Mouse (Mus musculus): Measurements from ENCODE around the gene Elp5.

DNA sequence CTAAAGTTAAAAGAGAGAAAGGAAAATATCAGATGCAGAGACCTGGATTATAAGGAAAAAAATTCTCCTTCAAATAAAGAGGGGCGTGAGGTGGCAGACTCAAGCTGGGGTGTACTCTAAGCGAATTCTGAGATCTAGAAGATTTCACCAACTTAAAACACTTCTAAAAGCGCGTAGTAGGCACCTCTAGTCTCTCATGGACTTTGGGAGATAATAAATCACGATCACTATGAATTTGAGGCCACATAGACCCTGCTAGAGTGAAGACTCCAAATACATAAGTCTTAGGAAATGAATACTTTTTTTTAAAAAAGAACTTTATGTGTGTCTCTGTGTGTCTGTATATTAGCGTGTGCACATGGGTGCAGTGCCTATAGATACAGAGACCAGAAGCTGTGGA, 33.4 kb upstream of the Elp5 start:
- TF ChIP-seq UBTF (IDR thresholded peaks at IDR 0.05; ENCODE audit: low read depth, low read length) (no peak), CTCF (conservative IDR thresholded peaks at IDR 0.05 in 1 of 2, IDR thresholded peaks at IDR 0.05 in 1 of 2; ENCODE audit: low read depth in 2 of 2, low read length in 2 of 2) (no peak), PAX5 (IDR thresholded peaks at IDR 0.05; ENCODE audit: low read length) (no peak), POLR2A (IDR thresholded peaks at IDR 0.05; ENCODE audit: low read depth, low read length) (no peak), JUND (conservative IDR thresholded peaks at IDR 0.05; ENCODE audit: low read depth, low read length) (no peak), NRF1 (IDR thresholded peaks at IDR 0.05; ENCODE audit: low read depth, low read length) (no peak), EP300 (IDR thresholded peaks at IDR 0.05; ENCODE audit: low read length) (no peak)
